Mouse (Mus musculus) layer of hippocampus, adult 11-12 months (tissue): ENCODE measurements around the gene Bco1.

Experiments used
- DNase-seq: peaks from one replicate; pipeline ENCODE4 v3.0.0; 2022; ENCODE audit warnings: low spot score

Bco1 gene

DNA sequence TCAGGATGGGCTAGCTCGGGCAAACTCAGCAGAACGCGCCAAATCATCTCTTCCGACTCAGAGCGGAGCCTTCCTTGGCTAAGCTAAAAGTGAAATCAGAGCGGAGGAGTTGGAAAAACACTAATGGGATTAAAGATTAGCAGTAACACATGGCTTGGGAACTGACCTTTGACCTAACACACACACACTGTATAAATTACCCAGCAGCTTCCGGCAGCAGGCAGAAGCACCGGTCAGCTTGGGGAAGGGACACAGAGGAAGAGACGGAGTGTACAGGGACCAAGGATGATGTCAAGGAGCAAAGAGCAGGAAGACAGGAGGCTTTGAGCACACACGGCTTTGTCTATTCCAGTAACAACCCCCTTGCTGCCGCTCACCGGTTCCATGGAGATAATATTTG, at the start of gene Bco1:
Bco1 (plus strand) TSS at position 208 of the 400 bp plus-strand sequence.
- DNase-seq = no peak

DNA sequence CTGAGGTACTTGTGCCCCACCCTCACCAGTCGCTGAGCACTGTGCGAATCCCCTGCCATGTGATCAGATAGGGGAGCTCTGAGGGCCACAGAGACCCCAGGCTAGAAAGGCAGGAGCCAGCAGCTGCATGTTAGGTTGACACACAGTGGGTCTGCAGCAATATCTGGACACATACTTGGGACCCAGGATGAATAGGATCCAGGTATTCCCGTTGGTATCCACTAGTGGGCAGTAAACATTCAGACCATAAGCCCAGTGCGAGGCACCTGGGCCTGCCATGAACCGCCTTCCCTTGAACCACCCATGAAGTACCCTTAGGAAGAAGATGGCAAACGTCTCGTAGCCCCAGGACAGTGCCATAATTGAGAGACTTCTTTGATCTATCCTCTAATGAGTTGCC, 46.2 kb upstream of the Bco1 start:
- DNase-seq = no peak

- DNase-seq = no peak
These were observed 44.9 kb upstream of the Bco1 start for GRCm38 (mm10) chr8:117050763-117051162.

DNA sequence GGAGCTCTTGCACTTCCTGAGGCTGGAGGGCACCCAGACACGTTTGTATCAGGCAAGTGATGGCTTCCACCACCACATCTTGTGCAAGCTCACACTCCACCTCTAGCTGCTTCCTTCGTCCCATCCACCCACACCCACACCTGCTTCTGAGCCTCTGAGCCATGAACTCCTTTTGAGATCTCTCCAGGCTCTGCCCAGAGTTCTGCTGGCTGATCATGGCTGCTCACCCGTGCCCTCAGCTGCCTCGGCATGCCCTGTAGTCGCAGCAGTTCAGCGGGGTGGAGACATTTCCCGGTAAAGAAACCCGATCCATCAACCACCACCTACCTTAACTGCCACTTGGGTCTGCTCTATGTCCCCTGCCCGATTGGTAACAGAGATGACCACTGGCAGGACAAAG, 44.3 kb upstream of the Bco1 start:
- no peak for DNase-seq

DNA sequence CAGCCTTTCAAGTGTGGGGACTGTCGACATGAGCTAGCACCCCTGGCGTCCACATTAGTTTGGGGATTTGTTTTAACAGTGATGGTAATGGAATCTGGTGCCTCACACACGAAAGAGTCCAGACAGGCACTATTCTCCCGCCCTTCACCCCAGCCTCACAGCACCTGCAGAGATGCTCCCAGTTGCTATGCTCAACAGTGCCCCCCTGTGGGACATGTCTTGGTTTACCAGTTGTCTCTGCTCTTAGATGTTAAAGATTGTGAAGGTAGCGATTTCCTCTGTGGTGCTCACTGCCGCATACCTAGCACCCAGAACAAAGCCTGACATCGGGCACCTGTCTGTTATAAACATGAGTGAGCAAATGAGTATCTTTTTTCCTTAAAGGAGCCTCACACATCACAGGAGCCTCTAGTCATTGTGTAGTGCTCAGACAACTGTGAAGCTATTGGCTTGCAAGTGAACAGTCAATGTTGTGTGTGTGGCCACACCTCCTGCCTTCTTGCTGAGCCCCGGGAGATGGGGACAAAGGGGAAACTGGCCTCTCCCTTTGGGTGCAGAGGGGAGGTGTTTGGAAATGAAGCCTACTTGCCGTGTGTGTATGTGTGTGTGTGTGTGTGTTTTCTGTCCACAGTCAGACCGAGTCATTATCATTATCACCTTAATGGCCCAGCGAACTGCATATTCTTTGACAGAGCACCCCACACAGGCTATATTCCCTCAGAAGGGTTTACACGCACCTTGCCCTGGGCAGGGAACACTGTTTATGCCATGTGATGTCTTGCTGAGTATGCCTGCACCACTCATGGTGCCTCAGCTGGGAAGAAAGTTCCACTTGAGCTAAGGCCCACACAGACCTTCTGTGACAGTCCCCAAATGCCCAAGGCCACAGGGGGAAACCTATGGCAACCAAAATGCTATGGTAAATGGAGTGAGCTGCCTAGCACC, 42.2 kb upstream of the Bco1 start:
- DNase-seq = peak; percentile 27

DNA sequence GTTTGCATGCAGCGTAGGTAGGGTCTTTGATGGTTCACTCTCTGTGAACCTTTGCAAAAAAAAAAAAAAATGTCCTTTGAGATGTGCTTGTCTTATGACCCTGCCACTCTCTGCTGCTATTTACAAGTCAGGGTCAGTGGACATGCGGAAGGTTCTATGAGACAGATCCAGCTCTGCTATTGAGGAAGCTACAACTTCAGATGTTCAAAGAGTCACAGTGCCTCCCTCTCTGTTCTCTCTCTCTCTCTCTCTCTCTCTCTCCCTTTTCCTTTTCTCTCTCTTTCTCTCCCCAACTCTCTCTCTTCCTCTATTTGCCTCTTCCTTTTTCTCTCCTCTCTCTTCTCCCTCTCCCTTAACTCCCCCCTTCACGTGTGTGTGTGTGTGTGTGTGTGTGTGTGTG, 41.5 kb upstream of the Bco1 start:
- DNase-seq = no peak

GRCm38 (mm10) chr8:117055097-117055496, 40.6 kb upstream of the Bco1 start:
- DNase-seq = no peak

DNA sequence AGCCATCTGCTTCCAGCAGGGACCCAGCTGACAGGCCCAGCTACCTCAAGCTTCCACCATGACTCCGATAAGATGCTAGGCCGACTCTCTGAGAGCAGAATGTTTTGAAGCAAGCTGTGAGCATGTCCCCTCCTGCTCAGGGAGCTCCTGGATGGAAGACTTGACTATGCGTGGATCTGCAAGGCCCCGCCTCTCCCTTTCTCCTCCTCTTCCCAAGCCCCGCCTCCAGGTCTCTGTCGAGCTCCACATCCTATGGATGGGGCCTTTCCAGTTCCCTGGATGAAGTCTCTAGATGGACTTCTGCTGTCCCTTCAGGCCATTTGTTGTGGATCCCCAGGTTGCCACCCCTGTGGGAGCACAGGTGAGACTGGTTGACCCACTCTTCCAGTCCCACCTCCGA, 36.6 kb upstream of the Bco1 start:
- no peak for DNase-seq

DNA sequence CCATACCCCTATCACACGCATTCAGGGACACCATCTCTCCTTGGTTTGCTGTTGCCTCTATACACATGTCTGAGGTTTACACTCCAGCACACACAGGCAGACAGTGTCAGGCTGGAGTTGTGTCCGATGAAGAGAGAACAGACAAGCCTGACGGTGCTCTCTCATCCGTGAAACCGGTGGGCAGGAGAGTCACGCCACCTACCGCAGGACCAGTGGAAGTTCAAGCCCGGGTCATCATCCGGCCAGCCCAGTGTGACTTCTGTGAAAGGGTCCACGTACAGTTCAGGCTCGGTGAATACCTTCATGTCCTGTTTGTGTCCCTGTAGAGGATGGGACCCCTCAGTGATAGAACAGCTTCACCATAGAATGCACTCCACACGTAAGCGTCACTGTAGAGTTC, 35.3 kb upstream of the Bco1 start:
- DNase-seq = no peak

- peak; percentile 39 for DNase-seq
These were observed 34.3 kb upstream of the Bco1 start for GRCm38 (mm10) chr8:117061180-117061880.

DNA sequence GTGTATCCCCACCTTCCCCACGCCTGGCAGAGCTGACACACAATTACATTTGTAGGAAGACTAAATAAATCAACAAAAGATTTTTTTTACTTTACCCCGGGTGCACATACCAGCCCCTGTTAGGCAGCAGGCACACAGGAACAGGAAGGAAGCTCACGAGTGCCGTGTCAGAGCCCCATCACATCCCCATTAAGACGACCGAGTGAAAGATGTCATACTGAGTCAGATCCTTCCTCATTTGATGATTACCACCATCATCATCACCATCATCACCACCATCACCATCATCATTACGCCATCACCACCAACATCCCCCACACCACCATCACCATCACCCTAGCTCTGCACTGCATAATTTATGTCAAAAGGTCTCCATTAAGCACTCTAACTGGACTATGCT, 28.7 kb upstream of the Bco1 start:
- DNase-seq = no peak

DNA sequence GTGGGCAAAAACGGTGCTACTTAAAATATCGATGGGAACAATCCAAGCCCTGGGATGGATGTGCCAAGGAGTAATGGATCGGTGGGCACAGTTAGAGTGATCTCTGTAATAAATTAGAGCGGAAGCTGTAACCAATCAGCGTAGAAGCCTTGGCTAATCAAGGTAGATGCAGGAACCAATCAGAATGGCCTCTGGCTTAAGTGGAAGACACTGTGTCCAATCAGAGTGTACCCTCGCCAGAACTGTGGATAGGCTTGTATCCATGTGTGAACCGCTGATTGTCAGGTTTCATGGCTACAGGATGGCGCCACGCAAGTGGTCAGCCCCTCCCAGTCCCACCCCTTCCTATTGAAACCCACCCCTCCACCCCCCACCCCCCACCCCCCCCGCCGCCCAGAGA, 28.3 kb upstream of the Bco1 start:
- no peak for DNase-seq

- DNase-seq = no peak
These were observed 27.4 kb upstream of the Bco1 start for GRCm38 (mm10) chr8:117068294-117068693.

- no peak for DNase-seq
These were observed 25.9 kb upstream of the Bco1 start for GRCm38 (mm10) chr8:117069708-117070107.

DNA sequence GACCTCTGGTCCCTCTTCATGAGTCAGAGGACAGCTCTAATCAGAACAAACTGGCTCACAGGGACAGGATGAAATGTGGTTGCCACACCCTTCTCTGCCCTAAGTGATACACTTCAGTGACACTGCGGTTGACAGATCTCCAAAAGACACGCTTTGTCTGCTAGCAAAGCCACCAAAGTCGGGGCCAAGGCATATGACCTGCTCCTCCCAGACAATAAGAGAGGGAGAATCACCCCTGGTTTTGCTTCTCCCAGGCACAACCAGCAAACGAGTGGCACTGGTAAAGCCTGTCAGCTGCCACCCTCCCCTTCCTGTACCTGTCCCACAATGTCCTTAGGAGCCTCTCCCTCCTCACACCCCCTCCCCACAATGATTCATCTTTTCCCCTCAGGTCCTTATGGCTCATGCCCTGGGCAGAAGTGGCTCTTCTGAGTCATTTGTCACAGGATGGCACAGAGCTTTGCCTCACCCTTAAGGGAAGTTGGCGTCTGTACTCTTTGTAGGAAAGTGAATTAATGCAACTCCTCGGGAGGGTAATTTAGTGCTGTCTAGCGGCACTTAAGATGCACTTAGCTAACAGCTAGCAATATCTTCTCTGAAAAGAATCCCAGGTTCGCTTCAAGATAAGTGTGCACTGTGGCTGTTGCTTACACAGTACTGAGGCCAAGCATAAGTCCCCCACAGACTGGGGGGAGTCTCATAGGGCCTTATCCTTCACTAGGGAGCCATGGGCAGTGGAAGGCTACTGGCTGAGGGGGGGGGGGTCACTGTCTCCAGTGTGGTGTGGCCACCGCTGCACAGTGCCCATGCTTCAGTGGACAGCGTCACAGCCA, 21.1 kb upstream of the Bco1 start:
- DNase-seq = no peak

- DNase-seq = no peak
These were observed 17.2 kb upstream of the Bco1 start for GRCm38 (mm10) chr8:117078367-117078926.

DNA sequence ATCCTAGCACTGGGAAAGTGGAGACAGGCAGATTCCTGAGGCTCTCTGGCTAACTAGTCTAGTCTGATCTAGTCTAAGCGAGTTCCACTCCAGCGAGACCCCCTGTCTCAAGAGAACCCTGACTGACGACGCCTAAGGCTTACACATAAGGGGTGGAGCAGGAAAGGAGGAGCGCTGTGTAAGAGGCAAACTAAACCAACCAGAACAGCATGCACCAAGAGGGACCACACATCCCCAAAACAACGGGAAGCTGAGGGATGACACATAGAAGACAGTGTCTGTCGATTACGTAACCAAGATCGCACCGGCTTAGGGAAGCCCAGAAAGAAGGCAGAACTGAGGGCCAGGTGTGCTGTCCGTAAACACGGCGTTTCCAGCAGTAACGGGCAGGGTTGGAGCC, 16.0 kb upstream of the Bco1 start:
- no peak for DNase-seq

DNA sequence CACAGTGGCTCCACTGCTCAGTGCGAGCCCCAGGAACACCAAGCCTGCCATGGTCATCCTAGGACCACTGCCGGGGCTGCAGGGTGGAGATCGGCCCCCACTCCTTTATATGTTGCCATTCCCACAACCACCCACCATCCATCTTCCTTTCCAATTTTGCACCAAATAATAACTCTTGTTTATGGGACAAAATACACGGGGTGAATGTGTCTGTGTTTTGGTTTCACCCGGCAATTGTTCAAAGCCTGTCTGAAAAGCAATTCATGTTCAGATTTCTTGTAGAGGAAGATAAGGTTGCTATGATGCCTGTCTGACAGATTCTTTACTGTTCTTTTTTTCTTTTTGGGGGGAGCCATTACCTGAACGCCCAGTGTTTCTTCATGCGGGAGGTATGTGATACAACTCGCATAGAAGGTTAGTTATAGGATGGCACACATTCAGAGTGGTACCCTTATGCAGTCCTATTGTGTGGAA, 13.2 kb upstream of the Bco1 start, which contains the start of gene Pkd1l2:
Pkd1l2 (minus strand) TSS at position 51 of the 474 bp plus-strand sequence.
- DNase-seq = no peak

GRCm38 (mm10) chr8:117082947-117083559, 12.6 kb upstream of the Bco1 start:
- DNase-seq = no peak

DNA sequence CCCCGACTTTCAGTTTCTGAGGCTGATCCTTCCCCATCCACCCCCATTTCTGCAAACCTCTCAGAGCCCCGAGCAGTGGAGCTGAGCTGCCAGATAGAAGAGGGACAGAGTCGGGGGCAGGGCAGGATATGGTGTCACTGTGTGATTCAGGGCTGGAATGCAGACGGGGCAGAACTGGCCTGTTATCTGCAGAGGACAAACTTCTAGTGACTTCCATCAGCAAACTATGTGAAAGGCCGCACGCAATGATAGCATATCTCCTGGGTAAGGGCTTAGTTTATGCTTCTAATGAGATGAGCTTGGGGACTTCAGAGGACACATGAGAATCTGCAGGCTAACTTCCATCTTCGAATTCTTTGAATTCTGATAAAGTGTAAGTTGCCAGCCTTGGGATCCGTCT, 10.1 kb upstream of the Bco1 start:
- DNase-seq = no peak

DNA sequence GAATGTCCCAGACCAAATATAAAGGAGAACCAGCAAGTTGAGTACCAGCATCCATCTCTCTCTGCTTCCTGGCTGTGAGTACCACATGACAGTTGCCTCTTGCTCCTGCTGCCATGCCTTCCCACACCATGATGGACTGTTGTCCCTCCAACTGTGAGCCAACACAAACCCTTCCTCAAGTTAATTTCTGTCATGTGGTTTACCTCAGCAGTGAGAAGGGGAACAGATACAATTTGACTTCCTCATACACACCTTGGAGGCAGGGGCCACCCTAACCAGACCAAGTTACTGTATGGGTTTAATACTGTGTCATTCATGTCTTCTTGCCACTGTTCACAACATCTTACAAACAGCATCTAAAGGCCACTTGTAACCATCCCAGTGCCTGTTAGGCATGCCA, 8.6 kb upstream of the Bco1 start:
- DNase-seq = no peak
